In the genomic region with DNA sequence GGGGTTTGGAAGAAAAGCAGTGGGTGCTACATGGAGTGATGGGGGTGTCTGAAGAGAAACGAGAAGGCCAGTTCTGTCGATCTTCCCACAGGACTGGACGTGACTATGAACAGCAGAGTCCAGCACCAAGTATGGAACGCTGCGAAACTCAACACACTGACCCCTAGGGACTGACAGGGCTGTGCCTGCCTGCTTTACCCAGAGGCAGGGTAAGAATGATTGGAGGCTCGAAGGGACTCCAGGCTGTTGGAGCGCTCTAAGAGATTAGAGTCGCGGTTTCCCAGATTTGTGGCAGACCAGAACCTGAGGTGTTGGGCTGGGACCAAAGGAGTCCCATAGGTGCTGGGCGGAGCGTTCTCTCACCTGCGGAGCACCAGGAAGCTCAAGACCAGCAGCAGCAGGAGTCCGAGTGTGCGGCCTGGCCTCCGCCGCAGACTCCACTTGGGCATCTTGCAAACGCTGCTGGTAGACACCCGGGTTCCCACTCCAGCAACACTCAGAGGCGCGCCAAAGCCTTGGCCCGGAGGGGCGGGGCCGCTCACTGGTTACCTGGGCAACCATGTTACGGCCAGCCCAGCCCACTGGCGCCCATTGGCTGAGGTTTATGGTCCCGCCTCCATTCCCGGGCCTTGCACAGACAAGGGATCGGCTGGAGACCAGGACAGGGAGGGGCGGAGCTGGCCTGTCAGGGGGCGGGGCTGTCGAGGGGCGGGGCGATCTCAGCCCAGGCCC, we compare ENCODE assay signal across 8 mouse cellular contexts. TPM values are rescaled to one million over a fixed set of nuclear protein-coding genes. Genes with fewer than 3 reads are reported as not detected.
A peak's percentile ranks its signal among the peaks of the same experiment; 100 is the strongest.
DNase-seq lines count a peak whose midpoint lies in the region; ATAC-seq and TF ChIP-seq lines count a peak whose summit lies in the region.

A gene (minus strand): TSS at position 534 of the 732 bp plus-strand sequence.

- peak; percentile 15 for DNase-seq in 3134 (ENCODE audit: extremely low read depth, insufficient read length, low spot score)
- peak; percentile 52 for DNase-seq in c-Kit-positive CD71-positive TER-119-positive erythroid progenitor cells, embryonic 14.5 days (ENCODE audit: low spot score)
- DNase-seq in forebrain, embryonic 10.5 days (ENCODE audit: extremely low spot score, low spot score): peak; percentile 96
- DNase-seq in limb, embryonic 14.5 days (ENCODE audit: low spot score): peak; percentile 94
- peak; percentile 69 to 77 for DNase-seq in spleen, postnatal 4 days (ENCODE audit: low spot score in 2 of 2)

- TF ChIP-seq POLR2A in limb, embryonic 14.5 days (IDR thresholded peaks at IDR 0.05; ENCODE audit: borderline replicate concordance, extremely low read depth, insufficient read depth, insufficient read length): peak; percentile 25; the same call in 1 of the 2 replicates

- peak within 1 kb of the TSS; percentile 66 for H3K9ac ChIP-seq in heart, embryonic 12.5 days
- H3K9ac ChIP-seq in kidney, embryonic 15.5 days: peak within 1 kb of the TSS; percentile 46
- peak within 1 kb of the TSS; percentile 56 for H3K9ac ChIP-seq in limb, embryonic 14.5 days (ENCODE audit: low read depth, low read length, severe bottlenecking)
- H3K9ac ChIP-seq in midbrain, embryonic 15.5 days: peak within 1 kb of the TSS; percentile 31

- ATAC-seq in heart, embryonic 12.5 days (ENCODE audit: insufficient number of reproducible peaks, low FRiP score): peak; percentile 100
- peak; percentile 100 for ATAC-seq in kidney, embryonic 15.5 days (replicated peaks; ENCODE audit: low FRiP score)
- ATAC-seq in limb, embryonic 14.5 days (ENCODE audit: low FRiP score, low read depth): peak; percentile 100
- ATAC-seq in midbrain, embryonic 15.5 days (replicated peaks): peak; percentile 100

- no peaks in the 10 kb centered on the region for H3K36me3 ChIP-seq in forebrain, embryonic 10.5 days (replicated peaks)
- no peaks in the 10 kb centered on the region for H3K36me3 ChIP-seq in heart, embryonic 12.5 days
- no peaks in the 10 kb centered on the region for H3K36me3 ChIP-seq in kidney, embryonic 15.5 days
- no peaks in the 10 kb centered on the region for H3K36me3 ChIP-seq in limb, embryonic 14.5 days (ENCODE audit: control insufficient read depth, insufficient read depth, low read length)
- H3K36me3 ChIP-seq in midbrain, embryonic 15.5 days (replicated peaks): no peaks in the 10 kb centered on the region

- no peaks in the 10 kb centered on the region for H3K27me3 ChIP-seq in forebrain, embryonic 10.5 days (ENCODE audit: poor library complexity, severe bottlenecking)
- H3K27me3 ChIP-seq in heart, embryonic 12.5 days (replicated peaks): no peaks in the 10 kb centered on the region
- H3K27me3 ChIP-seq in kidney, embryonic 15.5 days: no peaks in the 10 kb centered on the region
- no peaks in the 10 kb centered on the region for H3K27me3 ChIP-seq in limb, embryonic 14.5 days (ENCODE audit: control insufficient read depth, insufficient read depth, low read length)
- H3K27me3 ChIP-seq in midbrain, embryonic 15.5 days (replicated peaks): no peaks in the 10 kb centered on the region

- no peaks in the 10 kb centered on the region for H3K9me3 ChIP-seq in forebrain, embryonic 10.5 days
- no peaks in the 10 kb centered on the region for H3K9me3 ChIP-seq in heart, embryonic 12.5 days (replicated peaks)
- no peaks in the 10 kb centered on the region for H3K9me3 ChIP-seq in kidney, embryonic 15.5 days (replicated peaks)
- no peaks in the 10 kb centered on the region for H3K9me3 ChIP-seq in limb, embryonic 14.5 days (ENCODE audit: control insufficient read depth, low read length)
- no peaks in the 10 kb centered on the region for H3K9me3 ChIP-seq in midbrain, embryonic 15.5 days

- H3K4me1 ChIP-seq in forebrain, embryonic 10.5 days: peaks cover 12% of the 10 kb centered on the region
- peaks cover 9% of the 10 kb centered on the region; the same call in 1 of the 2 replicates for H3K4me1 ChIP-seq in heart, embryonic 12.5 days (replicated peaks)
- peaks cover 10% of the 10 kb centered on the region; the same call in 1 of the 2 replicates for H3K4me1 ChIP-seq in kidney, embryonic 15.5 days
- H3K4me1 ChIP-seq in limb, embryonic 14.5 days (ENCODE audit: control insufficient read depth, insufficient read depth, low read length): no peaks in the 10 kb centered on the region
- H3K4me1 ChIP-seq in midbrain, embryonic 15.5 days: peaks cover 4% of the 10 kb centered on the region; the same call in 1 of the 2 replicates

- H3K27ac ChIP-seq in forebrain, embryonic 10.5 days: peak within 1 kb of the TSS; percentile 87
- peak within 1 kb of the TSS; percentile 45; the same call in 1 of the 2 replicates for H3K27ac ChIP-seq in heart, embryonic 12.5 days (ENCODE audit: poor library complexity, severe bottlenecking)
- H3K27ac ChIP-seq in kidney, embryonic 15.5 days: peak within 1 kb of the TSS; percentile 86
- 0 out of 2 replicates have a peak within 1 kb of the TSS, but pooled peaks have one; percentile 13 for H3K27ac ChIP-seq in limb, embryonic 14.5 days (replicated peaks; ENCODE audit: low read depth, low read length)
- H3K27ac ChIP-seq in midbrain, embryonic 15.5 days: no peak within 1 kb of the TSS

- peak within 1 kb of the TSS; percentile 85 for H3K4me2 ChIP-seq in heart, embryonic 12.5 days
- H3K4me2 ChIP-seq in kidney, embryonic 15.5 days: peak within 1 kb of the TSS; percentile 81
- H3K4me2 ChIP-seq in limb, embryonic 14.5 days (replicated peaks; ENCODE audit: low read depth, low read length, severe bottlenecking): peak within 1 kb of the TSS; percentile 90
- peak within 1 kb of the TSS; percentile 61 for H3K4me2 ChIP-seq in midbrain, embryonic 15.5 days

- peak within 1 kb of the TSS; percentile 61 for H3K4me3 ChIP-seq in forebrain, embryonic 10.5 days
- peak within 1 kb of the TSS; percentile 53 for H3K4me3 ChIP-seq in heart, embryonic 12.5 days
- H3K4me3 ChIP-seq in kidney, embryonic 15.5 days (replicated peaks): peak within 1 kb of the TSS; percentile 58
- H3K4me3 ChIP-seq in limb, embryonic 14.5 days (replicated peaks; ENCODE audit: low read length): peak within 1 kb of the TSS; percentile 46
- peak within 1 kb of the TSS; percentile 42 for H3K4me3 ChIP-seq in midbrain, embryonic 15.5 days

- WGBS in forebrain, embryonic 10.5 days: 1% methylated on average over 33 of the region's 33 CpGs
- under 1% methylated on average over 33 of the region's 33 CpGs for WGBS in heart, embryonic 12.5 days
- 1% methylated on average over 33 of the region's 33 CpGs for WGBS in kidney, embryonic 15.5 days
- 3% methylated on average over 32 of the region's 33 CpGs for WGBS in limb, embryonic 14.5 days
- under 1% methylated on average over 33 of the region's 33 CpGs for WGBS in midbrain, embryonic 15.5 days

RNA-seq across cellular contexts. Expression of the gene that starts here (rescaled TPM):
- 5.7 and 7.3 TPM in 2 replicates for polyA plus RNA-seq in forebrain, embryonic 10.5 days (2016; fragmentation: Nextera tagmentation; extraction: Ambion mirVana)
- polyA plus RNA-seq in heart, embryonic 12.5 days (2016; fragmentation: Nextera tagmentation; extraction: Ambion mirVana): 1.0 and 1.2 TPM in 2 replicates
- 33.2 and 34.0 TPM in 2 replicates for polyA plus RNA-seq in kidney, embryonic 15.5 days (2015; fragmentation: Nextera tagmentation; extraction: Ambion mirVana)
- polyA plus RNA-seq in limb, embryonic 14.5 days (2012; rRNA removed): 3.5 TPM in 2 replicates
- 2.6 and 4.4 TPM in 2 replicates for polyA plus RNA-seq in limb, embryonic 14.5 days (2014; fragmentation: Nextera tagmentation; extraction: Ambion mirVana)
- polyA plus RNA-seq in midbrain, embryonic 15.5 days (2015; fragmentation: Nextera tagmentation; extraction: Ambion mirVana): 2.0 and 2.9 TPM in 2 replicates

Comparison
In these comparisons a context has a peak if more than half of its experiments do, and no peak if none do; other contexts are left out.
1. DNase-seq: peak in every context shown above with its lines; median percentile 96 in forebrain, embryonic 10.5 days; 94 in limb, embryonic 14.5 days; 73 in spleen, postnatal 4 days; 52 in c-Kit-positive CD71-positive TER-119-positive erythroid progenitor cells, embryonic 14.5 days; 15 in 3134.